Mouse (Mus musculus) lung, postnatal 0 days (tissue): ENCODE measurements around the gene Syna.

Experiments
- CTCF ChIP-seq: IDR thresholded peaks from 2 replicates; pipeline ENCODE4 v1.5.1; 2016; ENCODE audit warnings: antibody characterized with exemption, mild to moderate bottlenecking
- EP300 ChIP-seq: IDR thresholded peaks from 2 replicates; pipeline ENCODE4 v1.6.1; 2016; ENCODE audit warnings: antibody characterized with exemption, mild to moderate bottlenecking, control low read depth

DNA sequence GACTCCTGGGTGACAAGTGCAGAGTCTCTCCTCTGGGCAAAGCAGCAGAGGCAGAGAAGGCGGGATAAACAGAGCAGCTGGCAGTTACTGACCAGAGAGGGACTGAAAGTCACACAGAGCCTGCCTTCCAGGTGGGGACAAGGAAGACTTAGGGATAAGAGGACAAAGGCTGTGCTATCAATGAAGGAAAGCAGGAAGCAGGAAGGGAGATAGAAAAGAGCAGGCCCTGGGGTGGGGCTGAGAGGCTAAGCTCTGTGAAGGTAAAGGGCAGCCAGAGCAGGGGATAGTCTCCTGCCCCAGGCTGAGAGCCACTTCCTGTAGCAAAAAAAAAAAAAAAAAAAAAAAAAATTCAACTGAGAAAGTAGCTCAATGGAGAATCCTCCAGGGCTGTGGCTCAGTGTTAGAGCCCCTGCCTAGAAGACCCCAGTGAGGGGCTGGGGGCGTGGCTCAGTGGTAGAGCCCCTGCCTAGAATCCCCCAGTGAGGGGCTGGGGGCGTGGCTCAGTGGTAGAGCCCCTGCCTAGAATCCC lies 10.3 kb downstream of the Syna start:
- TF ChIP-seq CTCF (no peak), EP300 (no peak)
